Mouse (Mus musculus): ENCODE measurements at regions not wholly inside any gene's neighbourhood (a gene's known extent, or its start where the extent isn't known, plus 50 kb on each side); places are given as distances from the start of the nearest gene placed in this dataset.

DNA sequence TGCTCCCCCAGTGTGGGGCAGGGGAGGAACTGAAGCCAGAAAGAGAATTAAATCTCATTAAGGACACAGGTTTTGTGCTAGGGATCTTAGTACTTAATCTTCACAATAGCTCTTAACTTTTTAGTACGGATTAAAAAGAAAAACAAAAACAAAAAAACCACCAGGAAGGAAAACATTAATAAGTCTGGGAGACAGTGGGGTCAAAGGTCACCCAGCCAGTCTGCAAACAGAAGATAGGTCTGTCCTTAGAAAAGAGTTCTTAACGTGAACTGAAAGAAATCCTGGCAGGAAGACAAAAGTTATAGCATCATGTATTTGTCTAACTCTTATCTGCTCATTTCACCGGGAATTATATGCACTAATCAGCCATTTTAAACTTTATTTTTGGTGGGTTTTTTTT lies 158.8 kb upstream of the Ell2 start:
- WGBS = 32% methylated on average over 3 of the region's 3 CpGs
- no peaks in the 10 kb centered on the region for H3K9me3 ChIP-seq (ENCODE audit: control insufficient read depth, low read length)
- no peak overlapping the region for H3K9ac ChIP-seq (replicated peaks; ENCODE audit: low read length)
- DNase-seq (no peak), ATAC-seq (ENCODE audit: low FRiP score, low TSS enrichment) (no peak)
- H3K4me3 ChIP-seq (replicated peaks; ENCODE audit: low read depth, low read length) = no peak overlapping the region
- H3K27me3 ChIP-seq (ENCODE audit: control insufficient read depth, insufficient read depth, low read length) = no peaks in the 10 kb centered on the region
- no peak overlapping the region for H3K27ac ChIP-seq (replicated peaks; ENCODE audit: low read depth, low read length)
- H3K4me2 ChIP-seq (ENCODE audit: low read length) = no peak overlapping the region
- no peaks in the 10 kb centered on the region for H3K36me3 ChIP-seq (ENCODE audit: control insufficient read depth, insufficient read depth, low read length)
- H3K4me1 ChIP-seq (ENCODE audit: control insufficient read depth, insufficient read depth, low read length) = no peaks in the 10 kb centered on the region

DNA sequence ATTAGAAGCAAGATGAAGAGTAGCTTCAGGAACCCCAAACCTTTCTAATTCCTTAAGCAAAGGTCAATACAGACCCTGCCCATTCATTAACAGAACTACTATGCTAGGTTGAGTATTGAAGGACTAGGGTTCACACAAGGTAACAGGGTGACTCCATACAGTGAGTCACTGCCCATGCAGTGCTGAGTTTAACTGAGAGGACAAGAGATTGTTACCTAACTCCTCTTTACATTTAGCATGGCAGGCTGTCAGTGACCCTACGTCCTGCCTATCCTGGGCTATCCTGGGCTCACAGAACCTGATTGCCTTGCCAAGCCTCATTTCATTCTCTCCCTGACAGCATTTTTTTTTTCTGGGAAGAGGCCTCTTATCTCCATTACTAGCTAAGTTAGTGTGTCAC lies 127.6 kb upstream of the Ell2 start:
- no peak overlapping the region for H3K4me2 ChIP-seq (ENCODE audit: low read length)
- no peaks in the 10 kb centered on the region for H3K4me1 ChIP-seq (ENCODE audit: control insufficient read depth, insufficient read depth, low read length)
- no peaks in the 10 kb centered on the region for H3K9me3 ChIP-seq (ENCODE audit: control insufficient read depth, low read length)
- no peak overlapping the region for H3K9ac ChIP-seq (replicated peaks; ENCODE audit: low read length)
- WGBS = 85% methylated on average over 1 of the region's 1 CpGs
- H3K36me3 ChIP-seq (ENCODE audit: control insufficient read depth, insufficient read depth, low read length) = no peaks in the 10 kb centered on the region
- no peak overlapping the region for H3K27ac ChIP-seq (replicated peaks; ENCODE audit: low read depth, low read length)
- no peak overlapping the region for H3K4me3 ChIP-seq (replicated peaks; ENCODE audit: low read depth, low read length)
- DNase-seq (no peak), ATAC-seq (ENCODE audit: low FRiP score, low TSS enrichment) (no peak)
- H3K27me3 ChIP-seq (ENCODE audit: control insufficient read depth, insufficient read depth, low read length) = no peaks in the 10 kb centered on the region

DNA sequence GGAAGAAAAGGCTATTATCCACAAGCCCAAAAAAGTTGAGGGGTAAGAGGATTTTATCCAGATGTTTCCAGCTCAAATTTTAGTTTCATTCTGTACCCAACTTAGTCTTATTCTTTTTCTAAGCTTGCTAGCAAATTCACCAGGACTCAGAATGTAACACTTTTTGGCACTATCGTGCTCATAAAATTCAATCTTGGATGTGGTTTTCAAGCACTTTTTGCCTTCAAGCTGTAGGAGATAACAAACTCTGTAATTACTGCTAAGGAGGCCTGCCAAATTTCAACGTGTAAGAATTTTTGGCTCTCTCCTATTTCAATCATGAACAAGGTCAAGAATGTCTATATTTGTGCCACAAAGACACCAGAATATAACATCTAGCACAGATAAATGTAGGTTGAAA lies 115.7 kb upstream of the Ell2 start:
- WGBS = 88% methylated on average over 2 of the region's 2 CpGs
- no peak overlapping the region for H3K9ac ChIP-seq (replicated peaks; ENCODE audit: low read length)
- no peak for DNase-seq

DNA sequence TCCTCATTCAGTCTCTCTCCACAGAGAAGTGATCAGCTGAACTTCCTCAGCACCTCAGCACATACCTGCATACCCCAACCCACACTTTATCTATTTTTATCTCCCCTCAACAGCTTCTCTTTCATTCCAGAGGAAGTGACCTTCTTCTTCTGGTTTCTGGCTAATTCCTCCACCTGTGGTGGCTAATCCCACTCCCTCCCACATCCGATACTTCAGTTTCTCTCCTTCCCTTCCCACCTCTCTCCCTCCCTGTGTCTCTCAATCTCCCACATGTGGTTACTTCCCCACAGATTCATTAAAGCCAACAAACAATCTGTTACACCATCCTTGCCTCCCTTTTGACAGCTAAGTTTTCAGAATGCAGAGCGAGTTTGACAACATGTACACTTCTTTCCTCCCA lies 109.7 kb upstream of the Ell2 start:
- H3K9ac ChIP-seq (replicated peaks; ENCODE audit: low read length) = no peak overlapping the region
- WGBS = 90% methylated on average over 2 of the region's 2 CpGs
- no peak for DNase-seq
- no peak overlapping the region for H3K4me2 ChIP-seq (ENCODE audit: low read length)
- no peaks in the 10 kb centered on the region for H3K4me1 ChIP-seq (ENCODE audit: control insufficient read depth, insufficient read depth, low read length)
- no peaks in the 10 kb centered on the region for H3K9me3 ChIP-seq (ENCODE audit: control insufficient read depth, low read length)
- no peaks in the 10 kb centered on the region for H3K27me3 ChIP-seq (ENCODE audit: control insufficient read depth, insufficient read depth, low read length)
- H3K36me3 ChIP-seq (ENCODE audit: control insufficient read depth, insufficient read depth, low read length) = no peaks in the 10 kb centered on the region
- H3K4me3 ChIP-seq (replicated peaks; ENCODE audit: low read depth, low read length) = no peak overlapping the region
- no peak for ATAC-seq (ENCODE audit: low FRiP score, low TSS enrichment)
- no peak overlapping the region for H3K27ac ChIP-seq (replicated peaks; ENCODE audit: low read depth, low read length)

More for the DNA sequence above, 115.7 kb upstream of the Ell2 start:
- Histone ChIP-seq H3K4me1 (ENCODE audit: control insufficient read depth, insufficient read depth, low read length) (no peaks in the 10 kb centered on the region), H3K4me2 (ENCODE audit: low read length) (no peak overlapping the region), H3K27me3 (ENCODE audit: control insufficient read depth, insufficient read depth, low read length) (no peaks in the 10 kb centered on the region), H3K9me3 (ENCODE audit: control insufficient read depth, low read length) (no peaks in the 10 kb centered on the region), H3K4me3 (replicated peaks; ENCODE audit: low read depth, low read length) (no peak overlapping the region), H3K36me3 (ENCODE audit: control insufficient read depth, insufficient read depth, low read length) (no peaks in the 10 kb centered on the region), H3K27ac (replicated peaks; ENCODE audit: low read depth, low read length) (no peak overlapping the region)
- no peak for ATAC-seq (ENCODE audit: low FRiP score, low TSS enrichment)

DNA sequence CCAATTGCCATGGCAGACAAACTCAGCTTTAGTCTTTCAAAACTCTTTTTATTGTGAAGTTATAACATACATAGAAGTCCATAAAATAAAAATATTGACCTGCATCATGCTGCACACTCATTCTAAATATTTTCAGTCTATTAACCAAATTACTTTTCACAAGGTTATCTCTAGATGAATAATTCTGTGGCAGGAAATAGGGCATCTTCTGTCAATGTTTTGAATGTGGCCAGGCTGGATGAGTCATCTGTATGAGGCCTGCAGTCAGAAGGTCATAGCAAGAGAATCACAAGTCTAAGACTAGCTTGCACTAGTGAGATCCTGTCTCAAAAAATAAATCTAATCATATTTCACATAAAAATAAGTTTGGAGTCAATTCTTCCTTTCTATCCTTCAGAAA lies 108.4 kb upstream of the Ell2 start:
- ATAC-seq (ENCODE audit: low FRiP score, low TSS enrichment) (no peak), DNase-seq (no peak)
- Histone ChIP-seq H3K36me3 (ENCODE audit: control insufficient read depth, insufficient read depth, low read length) (no peaks in the 10 kb centered on the region), H3K27ac (replicated peaks; ENCODE audit: low read depth, low read length) (no peak overlapping the region), H3K4me3 (replicated peaks; ENCODE audit: low read depth, low read length) (no peak overlapping the region), H3K9me3 (ENCODE audit: control insufficient read depth, low read length) (no peaks in the 10 kb centered on the region), H3K27me3 (ENCODE audit: control insufficient read depth, insufficient read depth, low read length) (no peaks in the 10 kb centered on the region), H3K4me1 (ENCODE audit: control insufficient read depth, insufficient read depth, low read length) (no peaks in the 10 kb centered on the region), H3K4me2 (ENCODE audit: low read length) (no peak overlapping the region), H3K9ac (replicated peaks; ENCODE audit: low read length) (no peak overlapping the region)

DNA sequence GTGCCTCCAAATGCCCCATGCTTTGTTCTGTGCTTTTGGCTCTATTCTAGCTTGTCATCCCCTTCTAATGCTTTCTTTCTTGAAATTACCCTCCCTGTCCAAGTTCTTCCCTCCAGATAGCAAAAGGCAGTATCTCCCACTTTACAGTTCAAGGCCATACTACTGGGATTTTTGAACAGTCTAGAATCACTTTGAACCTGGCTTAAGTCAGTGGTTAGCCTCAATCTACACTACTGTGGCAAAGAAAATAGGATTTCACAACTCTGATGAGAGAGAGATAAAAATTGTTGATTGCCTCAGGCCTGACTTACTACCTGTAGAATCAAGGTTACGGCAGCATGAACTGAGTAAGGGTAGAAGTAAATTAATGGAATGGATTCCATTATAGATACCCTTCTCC lies 107.9 kb upstream of the Ell2 start:
- WGBS = 90% methylated on average over 1 of the region's 1 CpGs
- Histone ChIP-seq H3K27me3 (ENCODE audit: control insufficient read depth, insufficient read depth, low read length) (no peaks in the 10 kb centered on the region), H3K27ac (replicated peaks; ENCODE audit: low read depth, low read length) (no peak overlapping the region), H3K36me3 (ENCODE audit: control insufficient read depth, insufficient read depth, low read length) (no peaks in the 10 kb centered on the region), H3K4me2 (ENCODE audit: low read length) (no peak overlapping the region), H3K9ac (replicated peaks; ENCODE audit: low read length) (no peak overlapping the region), H3K4me3 (replicated peaks; ENCODE audit: low read depth, low read length) (no peak overlapping the region), H3K9me3 (ENCODE audit: control insufficient read depth, low read length) (no peaks in the 10 kb centered on the region), H3K4me1 (ENCODE audit: control insufficient read depth, insufficient read depth, low read length) (no peaks in the 10 kb centered on the region)
- DNase-seq (no peak), ATAC-seq (ENCODE audit: low FRiP score, low TSS enrichment) (no peak)

DNA sequence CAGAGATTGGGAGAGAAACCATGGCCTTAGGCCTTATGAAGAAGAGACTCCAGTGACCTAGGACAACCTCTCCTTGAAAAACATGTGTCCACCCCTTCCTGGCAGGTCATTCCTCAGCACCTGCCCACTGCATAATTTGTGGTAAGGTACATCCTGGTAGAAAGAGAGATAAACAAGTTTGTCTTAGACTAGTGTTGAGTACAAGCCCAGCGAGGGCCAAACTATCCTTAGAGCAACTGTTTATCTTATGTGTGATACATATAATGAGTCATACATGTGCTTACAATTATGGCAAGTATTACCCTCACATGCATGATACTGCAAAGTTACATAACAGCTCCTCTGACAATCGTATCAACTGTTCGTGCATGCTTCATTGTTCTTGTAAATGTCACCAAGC lies 83.3 kb upstream of the Ell2 start:
- Histone ChIP-seq H3K4me1 (ENCODE audit: control insufficient read depth, insufficient read depth, low read length) (no peaks in the 10 kb centered on the region), H3K4me3 (replicated peaks; ENCODE audit: low read depth, low read length) (no peak overlapping the region), H3K27ac (replicated peaks; ENCODE audit: low read depth, low read length) (no peak overlapping the region), H3K9ac (replicated peaks; ENCODE audit: low read length) (no peak overlapping the region), H3K36me3 (ENCODE audit: control insufficient read depth, insufficient read depth, low read length) (no peaks in the 10 kb centered on the region), H3K27me3 (ENCODE audit: control insufficient read depth, insufficient read depth, low read length) (no peaks in the 10 kb centered on the region), H3K9me3 (ENCODE audit: control insufficient read depth, low read length) (no peaks in the 10 kb centered on the region), H3K4me2 (ENCODE audit: low read length) (no peak overlapping the region)
- DNase-seq (no peak), ATAC-seq (ENCODE audit: low FRiP score, low TSS enrichment) (no peak)
- WGBS = 92% methylated on average over 3 of the region's 3 CpGs

DNA sequence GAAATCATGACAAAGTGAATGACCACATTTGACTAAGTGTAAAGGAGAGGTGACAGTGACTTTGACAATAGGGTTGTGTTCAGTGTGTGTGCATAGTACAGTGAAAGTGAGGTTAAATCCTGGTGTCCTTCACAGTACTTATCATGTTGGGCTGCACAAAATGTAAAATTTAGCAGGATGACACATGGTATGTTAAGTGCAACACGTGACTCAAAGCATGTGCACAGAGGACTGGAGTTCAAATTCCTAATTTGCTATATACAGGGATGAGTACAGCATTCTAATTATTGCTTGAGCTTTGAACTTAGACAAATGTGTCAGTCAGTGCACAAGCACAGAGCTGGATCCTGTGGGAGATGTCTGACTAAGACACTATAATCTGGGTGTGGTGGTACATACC lies 79.2 kb upstream of the Ell2 start:
- Histone ChIP-seq H3K9me3 (ENCODE audit: control insufficient read depth, low read length) (no peaks in the 10 kb centered on the region), H3K36me3 (ENCODE audit: control insufficient read depth, insufficient read depth, low read length) (no peaks in the 10 kb centered on the region), H3K27me3 (ENCODE audit: control insufficient read depth, insufficient read depth, low read length) (no peaks in the 10 kb centered on the region), H3K4me3 (replicated peaks; ENCODE audit: low read depth, low read length) (no peak overlapping the region), H3K9ac (replicated peaks; ENCODE audit: low read length) (no peak overlapping the region), H3K27ac (replicated peaks; ENCODE audit: low read depth, low read length) (no peak overlapping the region), H3K4me2 (ENCODE audit: low read length) (no peak overlapping the region), H3K4me1 (ENCODE audit: control insufficient read depth, insufficient read depth, low read length) (no peaks in the 10 kb centered on the region)
- ATAC-seq (ENCODE audit: low FRiP score, low TSS enrichment) (no peak), DNase-seq (no peak)
- WGBS = 96% methylated on average over 1 of the region's 1 CpGs

DNA sequence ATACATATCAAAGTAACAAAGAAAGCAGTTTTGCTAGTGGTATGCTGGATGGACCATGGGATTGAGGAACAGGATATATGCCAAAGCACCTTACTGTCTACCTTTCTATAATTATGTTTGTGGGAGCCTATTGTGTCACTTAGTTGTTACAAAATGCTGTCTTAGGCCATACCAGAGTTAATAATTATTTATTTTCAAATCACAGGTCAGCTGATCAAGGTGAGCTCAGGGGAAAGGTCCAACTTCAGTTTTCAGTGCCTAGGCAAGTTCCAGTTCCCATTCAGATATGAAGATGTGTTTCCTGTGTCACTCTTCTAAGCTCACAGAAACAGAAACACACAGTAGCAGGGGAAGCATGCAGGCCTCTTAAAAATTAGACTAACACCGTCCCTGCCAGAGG lies 75.5 kb upstream of the Ell2 start:
- H3K4me3 ChIP-seq (replicated peaks; ENCODE audit: low read depth, low read length) = no peak overlapping the region
- ATAC-seq (ENCODE audit: low FRiP score, low TSS enrichment) = no peak
- H3K4me2 ChIP-seq (ENCODE audit: low read length) = no peak overlapping the region
- H3K4me1 ChIP-seq (ENCODE audit: control insufficient read depth, insufficient read depth, low read length) = no peaks in the 10 kb centered on the region
- DNase-seq = no peak
- no peak overlapping the region for H3K27ac ChIP-seq (replicated peaks; ENCODE audit: low read depth, low read length)
- no peak overlapping the region for H3K9ac ChIP-seq (replicated peaks; ENCODE audit: low read length)
- no peaks in the 10 kb centered on the region for H3K27me3 ChIP-seq (ENCODE audit: control insufficient read depth, insufficient read depth, low read length)
- no peaks in the 10 kb centered on the region for H3K36me3 ChIP-seq (ENCODE audit: control insufficient read depth, insufficient read depth, low read length)
- H3K9me3 ChIP-seq (ENCODE audit: control insufficient read depth, low read length) = no peaks in the 10 kb centered on the region
- WGBS = 93% methylated on average over 1 of the region's 1 CpGs

All from midbrain, embryonic 14.5 days (tissue).